Mouse (Mus musculus) R1 (cell line): Measurements from ENCODE around the gene Igfbp7.

Experiments
- DNase-seq: peaks from one replicate; pipeline ENCODE4 v3.0.0-alpha.2; 2018; ENCODE audit warnings: low read depth, low spot score

Igfbp7 gene

DNA sequence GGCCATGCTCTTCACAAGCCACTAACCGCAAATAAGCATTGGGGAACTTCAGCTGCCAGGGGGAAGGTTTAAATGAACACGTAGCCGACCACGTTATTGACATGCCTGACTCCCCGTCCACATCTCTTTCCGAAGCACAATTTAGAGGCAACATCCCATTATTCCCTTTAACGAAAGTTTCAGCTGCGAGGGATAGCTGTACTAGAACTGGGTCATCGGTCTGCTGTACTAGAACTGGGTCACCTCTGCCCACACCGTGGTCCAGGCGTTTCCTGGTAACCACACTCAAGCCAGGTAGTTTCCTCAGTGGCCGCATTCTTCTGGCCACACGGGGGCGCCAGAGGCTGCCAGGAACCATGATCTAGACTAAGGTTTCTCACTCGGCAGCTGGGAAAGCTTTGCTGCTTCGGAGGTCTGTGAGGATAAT, 53.5 kb downstream of the Igfbp7 start:
- peak; percentile 82 for DNase-seq

DNA sequence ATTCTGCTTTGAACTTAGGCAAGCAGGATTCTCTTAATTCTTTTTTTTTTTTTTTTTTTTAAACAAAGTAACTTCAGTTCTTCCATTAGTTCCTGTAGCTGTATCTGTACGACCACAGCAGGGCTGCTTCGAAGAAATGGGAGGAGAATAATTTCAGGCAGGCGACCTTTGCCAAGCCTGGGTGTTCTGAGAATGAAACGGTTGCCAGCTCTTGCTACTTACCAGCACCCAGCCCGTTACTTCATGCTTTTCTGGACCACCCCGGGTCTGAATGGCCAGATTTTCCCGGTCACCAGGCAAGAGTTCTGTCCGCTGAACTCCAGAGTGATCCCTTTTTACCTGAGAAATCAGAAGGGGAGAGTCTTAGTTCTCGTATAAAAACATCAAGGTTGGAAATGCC, 56.1 kb downstream of the Igfbp7 start:
- DNase-seq = no peak

DNA sequence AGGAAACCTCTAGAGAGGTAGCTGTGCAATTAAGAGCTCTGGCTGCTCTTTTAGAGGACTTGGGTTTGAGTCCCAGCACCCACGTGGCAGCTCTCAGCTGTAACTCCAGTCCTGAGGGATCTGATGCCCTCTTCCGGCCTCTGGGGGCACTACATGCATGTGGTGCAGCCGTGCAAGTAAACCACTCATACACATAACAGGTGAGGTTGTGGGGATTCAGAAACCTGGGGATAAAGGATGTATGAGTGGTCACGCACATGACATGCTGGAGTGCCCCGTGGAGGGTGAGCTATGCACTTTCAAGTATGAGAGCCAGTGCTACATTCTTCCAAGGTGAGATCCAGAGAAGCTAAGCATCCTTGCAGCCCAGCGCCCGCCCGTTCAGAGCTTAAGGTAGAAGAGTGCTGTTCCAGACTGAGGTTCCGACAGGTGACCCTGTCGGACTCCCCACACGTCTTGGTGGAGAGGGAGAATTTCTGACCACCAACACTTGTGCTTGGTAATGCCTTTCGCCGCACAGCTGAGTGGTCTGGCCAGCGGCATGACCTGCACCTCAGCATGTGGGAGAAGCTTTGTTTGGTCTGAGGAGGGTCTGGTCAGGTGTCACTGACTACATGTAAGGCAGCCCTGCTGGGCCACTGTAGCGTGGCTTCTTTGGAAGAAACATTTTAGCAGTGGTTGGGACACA, 57.7 kb downstream of the Igfbp7 start:
- DNase-seq = peak; percentile 88

DNA sequence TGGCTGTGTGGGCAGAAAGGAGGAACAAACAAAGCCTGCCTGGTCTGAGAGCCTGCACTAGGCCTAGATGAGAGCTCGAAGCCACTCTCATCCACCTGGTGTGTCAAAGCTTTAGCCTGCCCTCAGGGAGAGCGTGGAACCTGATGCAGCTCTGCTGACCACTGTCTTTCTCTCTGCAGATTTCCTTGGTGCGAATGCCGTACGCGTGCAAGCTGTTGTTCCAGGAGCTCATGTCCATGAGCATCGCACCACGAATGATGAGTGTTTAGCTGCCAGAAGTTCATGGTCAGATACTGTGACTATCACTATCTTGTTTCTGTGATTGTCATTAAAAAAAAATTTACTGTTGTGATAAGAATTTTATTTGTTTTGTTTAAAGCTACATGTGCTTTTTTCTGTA, 58.9 kb downstream of the Igfbp7 start:
- DNase-seq = no peak

DNA sequence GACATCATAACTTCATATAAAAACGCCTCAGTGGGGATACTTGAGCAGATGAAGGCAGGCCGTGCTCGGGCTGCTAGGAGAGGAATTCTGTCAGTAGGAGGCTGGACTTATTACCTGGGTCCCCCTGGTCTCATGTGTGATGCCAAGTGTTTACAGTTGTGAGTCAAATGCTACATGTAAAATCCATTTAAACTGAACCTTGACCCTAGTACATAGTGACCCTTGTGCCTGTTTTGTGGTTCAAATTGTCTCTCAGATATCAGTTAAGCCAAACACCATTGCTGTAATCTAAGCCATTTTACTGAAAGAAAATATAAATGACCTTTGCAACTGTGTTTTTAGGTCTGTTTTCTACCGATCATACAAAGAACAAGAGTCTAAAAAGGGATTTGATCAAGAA, 67.8 kb downstream of the Igfbp7 start:
- no peak for DNase-seq

DNA sequence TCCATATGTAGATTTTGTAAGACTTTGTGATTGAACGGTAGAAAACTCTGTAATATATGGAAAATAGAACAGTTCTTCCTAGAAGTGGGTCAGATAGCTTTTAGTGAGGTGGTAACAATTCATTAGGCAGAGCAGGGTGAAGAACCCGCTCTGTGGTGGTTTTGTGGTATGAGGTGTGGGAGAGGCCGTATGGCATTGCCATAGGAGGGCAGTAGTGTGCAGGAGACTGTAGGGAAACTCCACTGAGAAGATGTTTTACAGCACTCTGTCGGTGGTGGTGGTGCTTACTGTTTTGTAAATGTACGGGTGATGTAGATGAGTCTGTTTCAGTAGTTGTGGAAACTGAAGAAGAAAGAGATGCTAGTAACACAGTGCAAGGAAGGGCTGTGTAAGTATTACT, 77.7 kb downstream of the Igfbp7 start:
- DNase-seq = peak; percentile 46

DNA sequence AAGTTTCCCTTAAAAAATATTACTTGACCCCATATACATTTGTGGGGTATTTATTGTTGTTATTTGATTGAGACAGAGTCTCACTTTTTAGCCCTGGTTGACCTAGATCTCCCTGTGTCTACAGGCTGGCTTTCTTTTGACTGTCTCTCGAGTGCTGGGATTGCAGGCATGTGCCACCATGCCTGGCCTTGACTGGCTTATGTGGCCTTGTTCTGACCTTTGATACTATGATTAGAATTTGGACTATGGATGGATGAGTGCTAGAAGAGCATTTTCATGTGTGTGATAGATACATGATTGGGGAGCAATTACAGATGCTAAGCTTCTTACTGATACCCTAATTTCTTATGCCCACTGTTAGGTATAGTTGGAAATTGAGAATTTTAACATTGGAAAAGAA, 82.9 kb downstream of the Igfbp7 start:
- DNase-seq = no peak

DNA sequence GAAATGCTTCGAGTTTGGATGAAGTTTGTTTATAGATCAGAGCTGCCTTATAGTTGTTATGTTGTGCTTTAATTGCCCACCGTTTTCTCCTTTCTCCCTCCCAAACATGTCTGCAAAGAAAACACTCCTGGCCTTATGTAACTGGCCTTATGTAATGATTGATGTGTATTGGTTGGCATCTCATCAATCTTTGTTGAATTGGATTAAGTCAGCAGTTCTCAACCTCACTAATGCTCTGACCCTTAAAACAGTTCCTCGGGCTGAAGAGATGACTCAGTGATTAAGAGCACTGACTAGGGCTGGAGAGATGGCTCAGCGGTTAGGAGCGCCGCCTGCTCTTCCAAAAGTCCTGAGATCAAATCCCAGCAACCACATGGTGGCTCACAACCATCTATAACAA, 92.9 kb downstream of the Igfbp7 start:
- DNase-seq = no peak

DNA sequence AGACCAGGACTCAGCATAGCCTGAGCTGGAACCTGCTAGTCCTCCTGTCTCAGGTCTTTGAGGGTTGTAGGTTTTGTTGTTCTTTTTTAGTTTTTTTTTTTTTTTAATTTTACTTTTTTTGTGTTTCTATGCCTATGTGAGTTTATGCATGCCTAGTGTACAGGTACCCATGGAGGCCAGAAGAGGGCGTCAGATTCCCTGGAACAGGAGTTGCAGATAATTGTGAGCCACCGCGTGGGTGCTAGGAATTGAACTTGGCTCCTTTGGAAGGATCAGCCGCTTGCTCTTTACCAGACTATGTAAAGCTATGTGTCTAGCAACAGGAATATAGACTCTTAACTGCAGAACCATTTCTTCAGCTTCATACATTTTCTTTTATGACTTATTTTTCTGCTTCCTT, 93.6 kb downstream of the Igfbp7 start:
- DNase-seq = peak; percentile 70

DNA sequence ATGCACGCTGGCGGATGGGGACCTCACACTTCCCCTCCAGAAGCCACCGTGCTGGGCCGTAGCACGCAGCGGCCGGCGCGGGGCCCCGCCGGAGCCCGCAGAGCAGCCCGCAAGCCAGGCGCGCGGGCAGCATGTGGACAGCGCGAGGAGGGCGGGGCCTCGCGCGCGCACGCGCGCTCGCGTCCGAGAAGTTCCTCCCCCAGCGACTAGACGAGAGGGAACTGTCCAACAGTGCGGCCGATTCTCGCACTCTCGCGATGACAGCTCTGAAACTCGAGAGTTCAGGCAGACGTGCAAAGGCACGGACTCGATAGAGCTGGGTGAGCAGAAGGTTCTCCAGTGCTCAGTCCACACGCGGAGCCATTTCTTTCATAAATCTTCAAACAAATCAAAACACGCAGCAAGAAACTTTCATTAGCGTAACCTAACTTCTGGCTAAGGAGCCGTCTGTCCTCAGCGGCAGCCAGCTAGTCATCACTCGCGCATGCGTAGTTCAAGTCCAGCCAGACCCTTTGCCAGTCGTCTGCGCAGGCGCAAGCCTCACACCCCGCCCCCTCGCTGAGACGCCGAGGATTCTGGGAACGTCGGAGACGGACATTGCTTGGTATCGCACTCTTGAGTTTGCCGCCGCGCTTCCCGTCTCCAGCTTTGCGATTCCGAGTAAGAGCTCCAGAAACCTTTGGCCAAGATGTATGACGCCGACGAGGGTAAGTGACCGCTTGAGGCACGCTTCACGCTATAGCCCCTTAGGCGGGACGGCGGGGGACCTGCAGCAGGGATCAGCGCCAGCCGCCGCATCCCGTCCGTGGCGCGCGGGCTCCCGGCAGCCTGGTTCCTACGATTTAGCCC, 97.7 kb downstream of the Igfbp7 start, which contains the start of the genes Noa1 and Polr2b:
Gene Noa1 (minus strand): TSS at position 161 of the 849 bp plus-strand sequence.
Gene Polr2b (plus strand): TSS at position 224 of the 849 bp plus-strand sequence.
- DNase-seq = peak; percentile 99

DNA sequence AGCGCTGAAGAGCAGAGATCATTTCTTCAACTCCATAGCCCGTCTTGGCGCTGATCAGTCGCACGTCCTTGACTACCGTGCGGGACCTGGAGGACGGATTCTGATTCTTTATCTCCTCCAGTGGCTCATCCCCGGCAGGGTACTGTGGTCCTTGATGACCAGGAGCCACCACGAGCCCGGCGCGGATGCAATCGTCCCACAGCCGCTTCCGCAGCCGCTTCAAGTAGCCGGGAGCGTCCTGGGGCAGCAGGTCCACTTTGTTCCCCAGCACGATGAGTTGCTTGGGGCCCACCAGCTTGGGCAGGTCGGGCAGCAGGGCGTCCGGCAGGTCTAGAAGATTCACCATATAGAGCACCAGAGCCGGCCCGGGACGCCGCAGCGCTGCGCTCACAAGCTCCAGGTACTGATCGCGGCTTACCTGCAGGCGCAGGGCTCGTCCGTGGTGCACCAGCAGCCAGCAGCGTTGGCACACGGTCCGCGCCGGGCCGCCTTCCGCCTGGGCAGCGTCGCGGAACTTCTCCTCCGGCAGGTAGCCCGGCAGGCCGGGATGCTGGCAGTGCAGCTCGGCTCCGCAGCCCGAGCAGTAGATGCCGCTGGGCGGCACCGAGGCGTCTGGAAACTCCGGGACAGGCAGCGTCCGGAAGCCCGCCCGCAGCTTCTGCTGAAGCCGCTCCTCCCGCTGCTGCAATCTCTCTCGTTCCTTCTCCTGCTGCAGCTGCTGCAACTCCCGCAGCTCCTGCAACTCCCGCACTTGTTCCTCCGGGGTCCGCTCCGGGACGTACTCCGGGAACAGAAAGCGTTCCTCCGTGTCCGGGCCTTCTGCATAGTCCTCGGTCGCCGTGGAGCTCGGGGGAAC, 98.6 kb downstream of the Igfbp7 start:
- DNase-seq = peak; percentile 72

DNA sequence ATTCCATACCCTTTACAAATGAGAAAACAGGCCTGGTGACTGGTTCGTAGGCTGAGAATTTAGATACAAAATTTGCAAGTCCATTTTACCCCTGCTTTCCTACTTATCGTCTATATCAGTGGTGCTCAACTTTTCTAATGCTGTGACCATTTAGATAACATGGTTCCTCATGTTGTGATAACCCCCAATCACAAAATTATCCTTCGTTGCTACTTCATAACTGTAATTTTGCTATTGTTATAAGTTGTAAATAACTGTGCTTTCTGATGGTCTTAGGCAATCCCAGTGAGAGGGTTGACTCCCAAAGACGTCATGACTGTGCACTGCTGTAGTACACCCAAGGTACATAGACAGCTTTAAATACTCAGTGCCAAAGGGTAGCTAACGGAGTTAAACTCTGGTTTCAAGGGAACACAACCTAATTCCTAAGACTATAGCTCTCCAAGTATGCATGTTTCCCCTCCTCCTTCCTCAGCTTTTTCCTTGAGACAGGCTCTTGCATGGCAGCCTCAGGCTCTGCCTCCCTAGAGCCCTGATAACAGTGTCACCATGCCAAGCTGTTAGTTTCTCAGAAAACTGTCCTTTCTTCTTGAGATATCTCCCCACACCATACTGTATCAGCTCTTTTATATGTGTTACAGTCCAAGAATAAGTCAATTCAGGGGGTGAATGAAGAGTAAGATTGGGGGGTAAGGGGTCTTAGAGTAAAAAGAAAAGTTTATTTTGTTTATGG, 99.9 kb downstream of the Igfbp7 start:
- no peak for DNase-seq

DNA sequence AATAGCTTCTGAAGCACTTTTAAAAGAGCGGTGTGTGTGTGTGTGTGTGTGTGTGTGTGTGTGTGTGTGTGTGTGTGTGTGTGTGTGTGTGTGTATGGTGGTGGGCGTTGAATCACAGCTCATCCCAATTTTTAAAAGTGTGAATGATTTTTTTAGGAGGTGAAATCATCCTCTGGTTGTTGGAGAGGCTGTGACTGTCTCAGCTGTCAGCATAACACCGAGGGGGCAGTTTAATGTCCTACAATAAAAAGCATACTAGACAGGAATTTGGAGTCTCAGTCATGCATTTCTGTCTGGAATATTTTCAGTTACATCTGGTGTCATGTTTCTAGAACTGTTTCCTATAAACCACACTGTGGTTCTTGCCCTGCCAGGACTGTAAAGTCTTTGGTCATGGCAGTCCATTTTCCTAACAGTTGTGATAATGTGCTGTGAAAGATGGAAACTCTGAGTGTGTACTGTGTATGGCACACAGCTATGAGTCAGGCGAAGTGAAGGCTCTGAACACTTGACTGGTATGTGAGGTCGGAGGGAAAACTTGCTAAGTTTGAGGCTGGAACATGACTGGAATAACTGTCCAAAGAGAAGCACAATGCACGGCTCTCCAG, 106.4 kb downstream of the Igfbp7 start:
- DNase-seq = no peak

DNA sequence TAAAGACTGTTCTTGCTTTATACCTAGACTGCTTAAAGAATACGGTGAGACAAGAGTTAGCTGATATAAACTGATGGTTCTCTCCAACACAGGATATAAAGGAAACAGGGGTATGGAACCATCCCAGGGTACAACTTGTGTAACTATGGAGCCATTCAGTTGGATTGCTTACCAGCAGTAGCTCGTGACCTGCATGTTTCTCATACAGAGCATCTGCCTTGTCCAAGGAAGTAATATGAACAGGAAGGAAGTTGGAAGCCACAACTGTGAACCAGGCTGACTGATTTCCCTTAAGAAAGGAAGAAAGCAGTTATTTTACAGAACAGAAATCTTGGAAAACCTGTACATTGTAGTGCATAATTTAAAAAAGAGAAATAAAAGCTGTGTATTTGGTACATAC, 108.4 kb downstream of the Igfbp7 start:
- no peak for DNase-seq
